Mouse (Mus musculus) ES-Bruce4 (cell line): ENCODE data around the gene Lce3f. TPM values are rescaled to one million over a fixed set of nuclear protein-coding genes. Genes with fewer than 3 reads are reported as not detected.

ENCODE experiments used
- H3K27ac ChIP-seq: 2 replicates; pipeline ENCODE4 v1.5.1; 2012; ENCODE audit warnings: low read length, inconsistent platforms; ENCODE audit not compliant: insufficient read depth
- H3K27me3 ChIP-seq: 2 replicates; pipeline ENCODE4 v1.6.1; 2012; ENCODE audit warnings: mild to moderate bottlenecking, low read length, inconsistent platforms; ENCODE audit not compliant: control insufficient read depth, poor library complexity, insufficient read depth, severe bottlenecking
- H3K36me3 ChIP-seq: 2 replicates; pipeline ENCODE4 v1.6.1; 2012; ENCODE audit warnings: inconsistent platforms, mild to moderate bottlenecking, low read length, moderate library complexity; ENCODE audit not compliant: control insufficient read depth, poor library complexity, insufficient read depth, severe bottlenecking
- H3K4me1 ChIP-seq: one replicate; pipeline ENCODE4 v1.8.1; 2011; ENCODE audit warnings: low read length; ENCODE audit not compliant: control insufficient read depth, insufficient read depth
- H3K4me3 ChIP-seq: 2 replicates; pipeline ENCODE4 v1.5.1; 2011; ENCODE audit warnings: low read depth, mild to moderate bottlenecking, low read length
- H3K9ac ChIP-seq: 2 replicates; pipeline ENCODE4 v1.6.1; 2012; ENCODE audit warnings: low read depth, mild to moderate bottlenecking, inconsistent platforms; ENCODE audit not compliant: poor library complexity, severe bottlenecking
- H3K9me3 ChIP-seq: replicated peaks from 2 replicates; pipeline ENCODE4 v1.6.1; 2012; ENCODE audit warnings: mild to moderate bottlenecking, low read length, inconsistent platforms; ENCODE audit not compliant: control insufficient read depth, poor library complexity, insufficient read depth, severe bottlenecking
- CTCF ChIP-seq: IDR thresholded peaks from one replicate; pipeline ENCODE4 v1.8.1; 2011; ENCODE audit warnings: low read depth, low read length
- EP300 ChIP-seq: IDR thresholded peaks from 2 replicates; pipeline ENCODE4 v1.6.1; 2011; ENCODE audit warnings: low read depth, low read length; ENCODE audit not compliant: insufficient read depth
- POLR2A ChIP-seq: IDR thresholded peaks from one replicate; pipeline ENCODE4 v1.8.1; 2011; ENCODE audit warnings: low read length; ENCODE audit not compliant: insufficient read depth
- polyA plus RNA-seq: library from polyadenylated mRNA; stranded (reverse); fragments of >200 nt; gene quantifications from 2 replicates; pipeline ENCODE4 v1.2.4, GENCODE M21; 2011; ENCODE audit warnings: low read depth; ENCODE audit not compliant: missing spikeins, insufficient read depth, insufficient read length

Gene Lce3f
- polyA plus RNA-seq, 1 experiment, result not detected

GRCm38 (mm10) chr3:93000621-93001020 is 8.6 kb downstream of the Lce3f start:
- Histone ChIP-seq H3K27me3 (no peaks in the 10 kb centered on the region), H3K9ac (no peak overlapping the region), H3K27ac (no peak overlapping the region), H3K4me1 (no peaks in the 10 kb centered on the region), H3K4me3 (no peak overlapping the region), H3K36me3 (no peaks in the 10 kb centered on the region), H3K9me3 (no peaks in the 10 kb centered on the region)
- no peak for TF ChIP-seq EP300
- TF ChIP-seq POLR2A, result no peak
- no peak for TF ChIP-seq CTCF

GRCm38 (mm10) chr3:93002843-93003242 is 10.8 kb downstream of the Lce3f start:
- Histone ChIP-seq H3K4me1 (no peaks in the 10 kb centered on the region), H3K27me3 (no peaks in the 10 kb centered on the region), H3K9ac (no peak overlapping the region), H3K36me3 (no peaks in the 10 kb centered on the region), H3K4me3 (no peak overlapping the region), H3K9me3 (no peaks in the 10 kb centered on the region), H3K27ac (no peak overlapping the region)
- TF ChIP-seq POLR2A (no peak), EP300 (no peak), CTCF (no peak)

GRCm38 (mm10) chr3:93014378-93014801 is 22.4 kb downstream of the Lce3f start:
- H3K4me1 ChIP-seq, result peaks cover 4% of the 10 kb centered on the region
- H3K27me3 ChIP-seq, result no peaks in the 10 kb centered on the region
- H3K27ac ChIP-seq, result no peak overlapping the region
- H3K9ac ChIP-seq, result no peak overlapping the region
- TF ChIP-seq EP300, result no peak
- no peaks in the 10 kb centered on the region for H3K9me3 ChIP-seq
- no peaks in the 10 kb centered on the region for H3K36me3 ChIP-seq
- H3K4me3 ChIP-seq, result peak overlapping the region; percentile 39

- Histone ChIP-seq H3K9ac (no peak overlapping the region), H3K27me3 (no peaks in the 10 kb centered on the region), H3K27ac (peak overlapping the region; percentile 48; the same call in 1 of the 2 replicates)
Observed at GRCm38 (mm10) chr3:93014871-93015270, 22.8 kb downstream of the Lce3f start.

GRCm38 (mm10) chr3:93015460-93016104 is 23.6 kb downstream of the Lce3f start, which contains the start of gene Crct1:
TSS of gene Crct1 (minus strand) at chr3:93015687.
- Histone ChIP-seq H3K4me3 (peak within 1 kb of the TSS; percentile 39), H3K9ac (no peak within 1 kb of the TSS), H3K9me3 (no peaks in the 10 kb centered on the region), H3K27me3 (no peaks in the 10 kb centered on the region), H3K27ac (peak within 1 kb of the TSS; percentile 48), H3K4me1 (peaks cover 4% of the 10 kb centered on the region), H3K36me3 (no peaks in the 10 kb centered on the region)
- no peak for TF ChIP-seq POLR2A
- no peak for TF ChIP-seq CTCF
- no peak for TF ChIP-seq EP300

More at GRCm38 (mm10) chr3:93014871-93015270, 22.8 kb downstream of the Lce3f start:
- TF ChIP-seq EP300 (no peak), POLR2A (no peak), CTCF (no peak)
- Histone ChIP-seq H3K9me3 (no peaks in the 10 kb centered on the region), H3K4me1 (peaks cover 4% of the 10 kb centered on the region), H3K36me3 (no peaks in the 10 kb centered on the region), H3K4me3 (no peak overlapping the region)

GRCm38 (mm10) chr3:93018960-93019359 is 26.9 kb downstream of the Lce3f start, which contains the start of gene Lce1m:
TSS of gene Lce1m (minus strand) at chr3:93019060.
- no peak within 1 kb of the TSS for H3K27ac ChIP-seq
- H3K36me3 ChIP-seq, result no peaks in the 10 kb centered on the region
- TF ChIP-seq CTCF (no peak), POLR2A (no peak), EP300 (no peak)
- H3K27me3 ChIP-seq, result no peaks in the 10 kb centered on the region; the same call in 1 of the 2 replicates
- no peak within 1 kb of the TSS for H3K9ac ChIP-seq
- no peak within 1 kb of the TSS for H3K4me3 ChIP-seq
- peaks cover 4% of the 10 kb centered on the region for H3K4me1 ChIP-seq
- no peaks in the 10 kb centered on the region for H3K9me3 ChIP-seq
